Mouse (Mus musculus) limb, embryonic 15.5 days (tissue): ENCODE results near the gene Mrps7. TPM values are rescaled to one million over a fixed set of nuclear protein-coding genes. Genes with fewer than 3 reads are reported as not detected.
A peak's percentile ranks its signal among the peaks of the same experiment; 100 is the strongest.

Experiments used
- ATAC-seq: fragments of 200-750 bp; cut with Nextera tagmentation; 2 replicates; pipeline ENCODE4 v1.8.0; 2017; ENCODE audit warnings: low read depth, moderate TSS enrichment; ENCODE audit not compliant: insufficient number of reproducible peaks, low FRiP score, low TSS enrichment
- H3K27ac ChIP-seq: fragments of 300-500 bp; sonication (generic); 2 replicates; pipeline ENCODE4 v1.5.1; 2015; ENCODE audit warnings: moderate library complexity, mild to moderate bottlenecking, inconsistent platforms
- H3K27me3 ChIP-seq: fragments of 300-500 bp; sonication (generic); 2 replicates; pipeline ENCODE4 v1.6.1; 2015; ENCODE audit warnings: inconsistent platforms
- H3K36me3 ChIP-seq: fragments of 300-500 bp; sonication (generic); 2 replicates; pipeline ENCODE4 v1.6.1; 2015; ENCODE audit warnings: inconsistent platforms
- H3K4me1 ChIP-seq: fragments of 300-500 bp; sonication (generic); 2 replicates; pipeline ENCODE4 v1.6.1; 2015; ENCODE audit warnings: inconsistent platforms
- H3K4me2 ChIP-seq: fragments of 300-500 bp; sonication (generic); 2 replicates; pipeline ENCODE4 v1.6.1; 2015; ENCODE audit warnings: mild to moderate bottlenecking, inconsistent platforms
- H3K4me3 ChIP-seq: fragments of 300-500 bp; sonication (generic); 2 replicates; pipeline ENCODE4 v1.5.1; 2015; ENCODE audit warnings: mild to moderate bottlenecking, inconsistent platforms
- H3K9ac ChIP-seq: fragments of 300-500 bp; sonication (generic); 2 replicates; pipeline ENCODE4 v1.6.1; 2015; ENCODE audit warnings: inconsistent platforms
- H3K9me3 ChIP-seq: fragments of 300-500 bp; sonication (generic); 2 replicates; pipeline ENCODE4 v1.6.1; 2016; ENCODE audit warnings: inconsistent platforms
- WGBS: fragments of 180-500 bp; shearing (Covaris S2); methylation state at CpG from one replicate; pipeline ENCODE4 v1.1.7; 2015; 5-methylcytosine and 5-hydroxymethylcytosine counted together
- polyA plus RNA-seq: library from polyadenylated mRNA; unstranded; fragments of >200 nt; fragmentation: Nextera tagmentation; extraction: Ambion mirVana; gene quantifications from 2 replicates; pipeline ENCODE4 v1.2.1, GENCODE M21; 2015

Mrps7 gene
- polyA plus RNA-seq, 1 experiment from 2014 or later: 88.2 TPM

GRCm38 (mm10) chr11:115612059-115612409 lies 8.3 kb downstream of the Mrps7 start:
- H3K4me2 ChIP-seq: peak overlapping the region; percentile 88
- H3K9me3 ChIP-seq: no peaks in the 10 kb centered on the region
- H3K27me3 ChIP-seq: no peaks in the 10 kb centered on the region
- H3K4me1 ChIP-seq: peaks cover 16% of the 10 kb centered on the region
- 0% methylated on average over 13 of the region's 13 CpGs for WGBS
- peak overlapping the region; percentile 76 for H3K9ac ChIP-seq
- peak; percentile 6; the same call in 1 of the 2 replicates for ATAC-seq
- H3K4me3 ChIP-seq: peak overlapping the region; percentile 81
- peak overlapping the region; percentile 95 for H3K27ac ChIP-seq
- peaks cover 42% of the 10 kb centered on the region for H3K36me3 ChIP-seq

GRCm38 (mm10) chr11:115612410-115613137 lies 8.8 kb downstream of the Mrps7 start, which contains the start of gene Mif4gd:
TSS of gene Mif4gd (minus strand) at chr11:115612969.
- under 1% methylated on average over 73 of the region's 80 CpGs for WGBS
- peak within 1 kb of the TSS; percentile 81 for H3K4me3 ChIP-seq
- H3K36me3 ChIP-seq: peaks cover 42% of the 10 kb centered on the region
- H3K4me2 ChIP-seq: peak within 1 kb of the TSS; percentile 88
- ATAC-seq: peak; percentile 82
- peak within 1 kb of the TSS; percentile 95 for H3K27ac ChIP-seq
- peak within 1 kb of the TSS; percentile 76 for H3K9ac ChIP-seq
- no peaks in the 10 kb centered on the region for H3K27me3 ChIP-seq
- no peaks in the 10 kb centered on the region for H3K9me3 ChIP-seq
- peaks cover 16% of the 10 kb centered on the region for H3K4me1 ChIP-seq

GRCm38 (mm10) chr11:115613138-115613945 lies 9.6 kb downstream of the Mrps7 start:
- Histone ChIP-seq H3K9ac (peak overlapping the region; percentile 76), H3K27me3 (no peaks in the 10 kb centered on the region), H3K4me3 (peak overlapping the region; percentile 81), H3K27ac (peak overlapping the region; percentile 95), H3K4me2 (peak overlapping the region; percentile 88), H3K36me3 (peaks cover 36% of the 10 kb centered on the region), H3K4me1 (peaks cover 16% of the 10 kb centered on the region), H3K9me3 (no peaks in the 10 kb centered on the region)
- ATAC-seq: no peak
- WGBS: under 1% methylated on average over 16 of the region's 16 CpGs

- no peak overlapping the region for H3K27ac ChIP-seq
- no peaks in the 10 kb centered on the region for H3K9me3 ChIP-seq
- 82% methylated on average over 10 of the region's 10 CpGs for WGBS
- no peaks in the 10 kb centered on the region for H3K27me3 ChIP-seq
- ATAC-seq: no peak
- H3K36me3 ChIP-seq: peaks cover 33% of the 10 kb centered on the region
- no peak overlapping the region for H3K4me3 ChIP-seq
- peaks cover 16% of the 10 kb centered on the region for H3K4me1 ChIP-seq
- H3K4me2 ChIP-seq: no peak overlapping the region
- H3K9ac ChIP-seq: no peak overlapping the region
Observed at GRCm38 (mm10) chr11:115614346-115615107, 10.8 kb downstream of the Mrps7 start.

- H3K36me3 ChIP-seq: peaks cover 38% of the 10 kb centered on the region
- H3K9ac ChIP-seq: no peak overlapping the region
- no peaks in the 10 kb centered on the region for H3K27me3 ChIP-seq
- ATAC-seq: no peak
- 82% methylated on average over 15 of the region's 15 CpGs for WGBS
- no peak overlapping the region for H3K4me2 ChIP-seq
- no peaks in the 10 kb centered on the region for H3K9me3 ChIP-seq
- no peak overlapping the region for H3K4me3 ChIP-seq
- no peak overlapping the region for H3K27ac ChIP-seq
- H3K4me1 ChIP-seq: peaks cover 16% of the 10 kb centered on the region
Observed at GRCm38 (mm10) chr11:115615108-115615825, 11.5 kb downstream of the Mrps7 start.

- Histone ChIP-seq H3K36me3 (peaks cover 44% of the 10 kb centered on the region), H3K4me2 (no peak overlapping the region), H3K4me1 (peaks cover 16% of the 10 kb centered on the region), H3K27ac (no peak overlapping the region), H3K9me3 (no peaks in the 10 kb centered on the region), H3K27me3 (no peaks in the 10 kb centered on the region), H3K4me3 (no peak overlapping the region), H3K9ac (no peak overlapping the region)
- no peak for ATAC-seq
- 75% methylated on average over 6 of the region's 6 CpGs for WGBS
Observed at GRCm38 (mm10) chr11:115615875-115616274, 12.2 kb downstream of the Mrps7 start.

GRCm38 (mm10) chr11:115616371-115616770 lies 12.6 kb downstream of the Mrps7 start:
- 84% methylated on average over 7 of the region's 7 CpGs for WGBS
- H3K36me3 ChIP-seq: peaks cover 49% of the 10 kb centered on the region

GRCm38 (mm10) chr11:115616893-115617292 lies 13.2 kb downstream of the Mrps7 start:
- no peak overlapping the region for H3K4me2 ChIP-seq
- peaks cover 10% of the 10 kb centered on the region for H3K4me1 ChIP-seq
- H3K9me3 ChIP-seq: no peaks in the 10 kb centered on the region
- H3K27me3 ChIP-seq: no peaks in the 10 kb centered on the region
- no peak overlapping the region for H3K27ac ChIP-seq
- H3K4me3 ChIP-seq: no peak overlapping the region
- H3K36me3 ChIP-seq: peaks cover 52% of the 10 kb centered on the region
- no peak overlapping the region for H3K9ac ChIP-seq
- no peak for ATAC-seq
- WGBS: 73% methylated on average over 6 of the region's 6 CpGs

More at GRCm38 (mm10) chr11:115616371-115616770, 12.6 kb downstream of the Mrps7 start:
- H3K4me2 ChIP-seq: no peak overlapping the region
- no peak overlapping the region for H3K27ac ChIP-seq
- no peaks in the 10 kb centered on the region for H3K9me3 ChIP-seq
- no peak overlapping the region for H3K4me3 ChIP-seq
- ATAC-seq: no peak
- H3K9ac ChIP-seq: no peak overlapping the region
- peaks cover 14% of the 10 kb centered on the region for H3K4me1 ChIP-seq
- no peaks in the 10 kb centered on the region for H3K27me3 ChIP-seq

- Histone ChIP-seq H3K9ac (no peak overlapping the region), H3K4me2 (no peak overlapping the region), H3K27me3 (no peaks in the 10 kb centered on the region), H3K4me3 (no peak overlapping the region), H3K27ac (no peak overlapping the region), H3K9me3 (no peaks in the 10 kb centered on the region), H3K36me3 (peaks cover 63% of the 10 kb centered on the region), H3K4me1 (peaks cover 8% of the 10 kb centered on the region)
- WGBS: 78% methylated on average over 2 of the region's 2 CpGs
- no peak for ATAC-seq
Observed at GRCm38 (mm10) chr11:115618001-115618400, 14.3 kb downstream of the Mrps7 start.

GRCm38 (mm10) chr11:115618732-115619516 lies 15.2 kb downstream of the Mrps7 start:
- H3K9ac ChIP-seq: no peak overlapping the region
- peaks cover 71% of the 10 kb centered on the region for H3K36me3 ChIP-seq
- 88% methylated on average over 16 of the region's 16 CpGs for WGBS
- H3K27me3 ChIP-seq: no peaks in the 10 kb centered on the region
- H3K4me3 ChIP-seq: no peak overlapping the region
- no peak overlapping the region for H3K27ac ChIP-seq
- H3K4me2 ChIP-seq: no peak overlapping the region
- ATAC-seq: no peak
- no peaks in the 10 kb centered on the region for H3K4me1 ChIP-seq
- no peaks in the 10 kb centered on the region for H3K9me3 ChIP-seq
